Mouse (Mus musculus): ENCODE data around the gene Luc7l3. TPM values are rescaled to one million over a fixed set of nuclear protein-coding genes. Genes with fewer than 3 reads are reported as not detected.
A peak's percentile ranks its signal among the peaks of the same experiment; 100 is the strongest.

Gene Luc7l3
- total and polyA plus RNA-seq, 3 experiments: 47.3 to 90.5 (median 54.7) TPM

- TF ChIP-seq USF1 (IDR thresholded peaks at IDR 0.05; ENCODE audit: low read depth, low read length) (no peak), MEF2A (IDR thresholded peaks at IDR 0.05; ENCODE audit: extremely low read depth, insufficient replicate concordance, low read depth, low read length, poor library complexity, severe bottlenecking) (peak; percentile 5; the same call in 1 of the 2 replicates), SIN3A (IDR thresholded peaks at IDR 0.05; ENCODE audit: low read length) (peak; percentile 34; the same call in 1 of the 2 replicates), CHD1 (IDR thresholded peaks at IDR 0.05; ENCODE audit: low read depth, low read length) (peak; percentile 96)
Observed at GRCm38 (mm10) chr11:94320969-94321930, 538 bp downstream of the Luc7l3 start (continued).

DNA sequence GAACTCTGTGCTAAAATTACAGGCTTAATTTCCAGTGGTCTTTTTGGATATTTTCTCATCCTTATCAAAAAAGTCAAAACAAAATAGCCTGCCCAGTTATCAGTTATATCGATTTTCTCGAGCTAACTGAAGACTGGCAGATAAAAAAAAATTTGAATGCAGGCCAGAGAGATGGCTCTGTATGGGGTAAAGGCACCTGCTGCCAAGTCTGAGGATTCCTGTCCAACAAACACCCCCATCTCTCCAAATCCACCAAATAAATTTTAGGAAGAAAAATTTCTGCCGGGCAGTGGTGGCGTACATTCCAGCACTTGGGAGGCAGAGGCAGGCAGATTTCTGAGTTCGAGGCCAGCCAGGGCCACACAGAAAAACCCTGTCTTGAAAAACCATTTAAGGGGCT, 3.7 kb downstream of the Luc7l3 start:
- no peak overlapping the region for H3K27ac ChIP-seq (ENCODE audit: control insufficient read depth, low read depth, low read length)
- H3K4me1 ChIP-seq (ENCODE audit: control insufficient read depth in 1 of 2, insufficient read depth in 2 of 2, low read length in 2 of 2): peaks cover 52 to 61% of the 10 kb centered on the region in 2 experiments
- H3K36me3 ChIP-seq (ENCODE audit: control insufficient read depth in 1 of 2, insufficient read depth in 2 of 2, low read length in 2 of 2): peaks cover 47 to 77% of the 10 kb centered on the region in 2 experiments
- TF ChIP-seq TAL1 (IDR thresholded peaks at IDR 0.05; ENCODE audit: low read length) (no peak), MAZ (IDR thresholded peaks at IDR 0.05; ENCODE audit: low read depth, low read length) (no peak), ETS1 (IDR thresholded peaks at IDR 0.05; ENCODE audit: low read depth, low read length) (peak; percentile 45; the same call in 1 of the 2 replicates), GABPA (IDR thresholded peaks at IDR 0.05; ENCODE audit: low read depth, low read length) (no peak), E2F4 (IDR thresholded peaks at IDR 0.05; ENCODE audit: borderline replicate concordance, low read depth, low read length) (no peak), ZNF384 (IDR thresholded peaks at IDR 0.05; ENCODE audit: low read depth, low read length) (peak; percentile 76), USF1 (IDR thresholded peaks at IDR 0.05; ENCODE audit: low read depth, low read length) (no peak), POLR2AphosphoS5 (IDR thresholded peaks at IDR 0.05; ENCODE audit: borderline replicate concordance, low read depth, low read length) (no peak), NELFE (IDR thresholded peaks at IDR 0.05; ENCODE audit: low read depth, low read length) (no peak), CHD2 (IDR thresholded peaks at IDR 0.05; ENCODE audit: low read length) (no peak), ZC3H11A (IDR thresholded peaks at IDR 0.05; ENCODE audit: low read depth, low read length) (no peak), MAFK (IDR thresholded peaks at IDR 0.05; ENCODE audit: borderline replicate concordance, low read depth, low read length) (no peak), TCF12 (IDR thresholded peaks at IDR 0.05; ENCODE audit: low read depth, low read length) (peak; percentile 49; the same call in 1 of the 2 replicates), BHLHE40 (IDR thresholded peaks at IDR 0.05; ENCODE audit: borderline replicate concordance, low read depth, low read length) (0 out of 2 replicates have a peak, but pooled peaks have one; percentile 10), CTCF (IDR thresholded peaks at IDR 0.05 in 2 of 3, conservative IDR thresholded peaks at IDR 0.05 in 1 of 3; ENCODE audit: control insufficient read depth in 1 of 3, insufficient read depth in 1 of 3, low read depth in 2 of 3, low read length in 3 of 3, poor library complexity in 1 of 3, severe bottlenecking in 1 of 3) (no peak), MAX (IDR thresholded peaks at IDR 0.05; ENCODE audit: low read length) (no peak), USF2 (IDR thresholded peaks at IDR 0.05; ENCODE audit: borderline replicate concordance in 1 of 2, insufficient read depth in 1 of 2, low read depth in 1 of 2, low read length in 2 of 2) (no peak), ZKSCAN1 (IDR thresholded peaks at IDR 0.05; ENCODE audit: low read depth, low read length) (no peak), POLR2A (IDR thresholded peaks at IDR 0.05; ENCODE audit: control insufficient read depth in 1 of 2, insufficient read depth in 1 of 2, low read depth in 1 of 2, low read length in 2 of 2, poor library complexity in 1 of 2) (no peak), MEF2A (IDR thresholded peaks at IDR 0.05; ENCODE audit: extremely low read depth, insufficient replicate concordance, low read depth, low read length, poor library complexity, severe bottlenecking) (no peak), ELF1 (IDR thresholded peaks at IDR 0.05; ENCODE audit: low read depth, low read length) (no peak), GATA1 (IDR thresholded peaks at IDR 0.05; ENCODE audit: low read depth, low read length) (peak; percentile 65), MYC (IDR thresholded peaks at IDR 0.05; ENCODE audit: low read depth, low read length) (no peak), SIN3A (IDR thresholded peaks at IDR 0.05; ENCODE audit: low read length) (peak; percentile 58), EP300 (IDR thresholded peaks at IDR 0.05; ENCODE audit: low read depth in 1 of 2, low read length in 2 of 2) (peak; percentile 49 to 56; a peak in 3 of 4 replicates), UBTF (IDR thresholded peaks at IDR 0.05; ENCODE audit: borderline replicate concordance, insufficient read depth, low read depth, low read length) (no peak), KAT2A (conservative IDR thresholded peaks at IDR 0.05; ENCODE audit: low read depth, low read length) (no peak), SMC3 (IDR thresholded peaks at IDR 0.05; ENCODE audit: low read depth, low read length) (no peak), JUND (IDR thresholded peaks at IDR 0.05; ENCODE audit: low read depth, low read length) (no peak), MYB (IDR thresholded peaks at IDR 0.05; ENCODE audit: low read depth, low read length) (0 out of 2 replicates have a peak, but pooled peaks have one; percentile 23), MXI1 (IDR thresholded peaks at IDR 0.05; ENCODE audit: low read depth, low read length) (no peak)

More for the DNA sequence above, 3.7 kb downstream of the Luc7l3 start:
- no peak for DNase-seq (ENCODE audit: low read depth, low spot score)
- no peaks in the 10 kb centered on the region for H3K27me3 ChIP-seq (ENCODE audit: control insufficient read depth in 1 of 2, insufficient read depth in 2 of 2, low read length in 2 of 2)
- H3K9me3 ChIP-seq (replicated peaks; ENCODE audit: insufficient read depth, low read length): no peaks in the 10 kb centered on the region
- peak overlapping the region; percentile 38 for H3K9ac ChIP-seq (ENCODE audit: control insufficient read depth, low read depth, low read length, poor library complexity, severe bottlenecking)
- peaks cover 89% of the 10 kb centered on the region for H3K79me2 ChIP-seq (ENCODE audit: control insufficient read depth, insufficient read depth, low read length, poor library complexity)
- peak overlapping the region; percentile 22 to 40; a peak in 3 of 4 replicates for H3K4me3 ChIP-seq (ENCODE audit: control insufficient read depth in 1 of 2, insufficient read depth in 1 of 2, low read depth in 2 of 2, low read length in 2 of 2)

Measured in MEL (cell line).